Mouse (Mus musculus): Measurements from ENCODE around the gene Tars.

DNA sequence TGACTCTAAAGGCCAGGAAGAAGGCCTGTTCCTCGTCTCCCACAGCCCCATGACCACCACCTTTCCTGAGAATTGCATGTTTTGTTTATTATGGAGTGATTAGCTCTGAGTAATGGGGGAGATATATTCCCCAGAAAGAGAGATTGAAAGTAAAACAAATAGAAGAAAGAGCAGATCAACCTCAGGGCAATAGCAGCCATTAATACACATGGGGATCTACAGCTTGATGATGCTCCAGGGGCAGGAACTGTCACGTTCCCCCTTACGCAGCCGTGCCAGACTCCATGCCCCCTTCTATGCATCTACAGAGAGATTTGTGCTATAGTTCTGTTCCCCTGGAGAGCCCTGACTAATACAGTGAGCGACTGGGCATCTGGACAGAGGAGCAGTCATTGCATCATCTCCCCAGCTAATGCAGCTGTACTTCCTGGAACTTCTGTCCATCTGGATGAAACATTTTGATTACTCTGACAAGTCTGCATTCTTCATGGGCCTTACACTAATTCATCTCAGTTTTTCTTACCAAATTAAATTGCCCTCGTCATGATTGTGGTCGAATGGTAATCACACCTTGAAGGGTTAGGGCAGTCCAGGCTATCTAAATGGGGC is 28.9 kb downstream of the Tars start:
- TF ChIP-seq POLR2A (IDR thresholded peaks at IDR 0.05; ENCODE audit: control insufficient read depth, low read depth, low read length) (no peak), CTCF (IDR thresholded peaks at IDR 0.05; ENCODE audit: control insufficient read depth, insufficient read depth, insufficient replicate concordance, low read depth, low read length) (no peak)
